Mouse (Mus musculus): ENCODE results near the gene Matn4. TPM values are rescaled to one million over a fixed set of nuclear protein-coding genes. Genes with fewer than 3 reads are reported as not detected.

Matn4 gene
- total RNA-seq (2021) = 1 to 10 TPM; 1.0 to 2.3 TPM
- long read RNA-seq, experiment 1, partial matches to known transcripts = 0 of 1 reads
- long read RNA-seq, experiment 1, other reads (novel, unspliced or antisense) = 0 of 1 reads
- long read RNA-seq, experiment 2 = 0 reads

DNA sequence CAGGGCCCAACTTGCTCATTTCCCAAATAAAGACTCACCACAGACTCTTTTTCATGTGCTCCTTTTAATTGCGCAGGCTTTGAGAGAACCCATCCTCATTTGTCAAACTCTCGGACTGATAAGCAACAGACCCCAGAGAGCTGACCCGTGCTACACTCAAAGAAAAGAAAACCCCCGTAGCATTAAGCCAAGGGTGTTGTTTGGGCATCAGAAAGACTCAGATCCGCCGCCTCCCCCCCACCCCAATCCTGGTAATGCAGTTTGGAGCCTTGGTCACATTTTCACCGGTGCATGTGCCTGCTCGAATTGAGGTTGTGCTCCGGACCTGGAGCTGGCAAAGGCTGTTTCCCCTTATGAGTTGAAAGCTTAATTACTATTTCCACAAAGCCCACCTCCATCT is at the start of gene Matn4:
Matn4 (minus strand) TSS at position 101 of the 400 bp plus-strand sequence.
- no peak for DNase-seq

DNA sequence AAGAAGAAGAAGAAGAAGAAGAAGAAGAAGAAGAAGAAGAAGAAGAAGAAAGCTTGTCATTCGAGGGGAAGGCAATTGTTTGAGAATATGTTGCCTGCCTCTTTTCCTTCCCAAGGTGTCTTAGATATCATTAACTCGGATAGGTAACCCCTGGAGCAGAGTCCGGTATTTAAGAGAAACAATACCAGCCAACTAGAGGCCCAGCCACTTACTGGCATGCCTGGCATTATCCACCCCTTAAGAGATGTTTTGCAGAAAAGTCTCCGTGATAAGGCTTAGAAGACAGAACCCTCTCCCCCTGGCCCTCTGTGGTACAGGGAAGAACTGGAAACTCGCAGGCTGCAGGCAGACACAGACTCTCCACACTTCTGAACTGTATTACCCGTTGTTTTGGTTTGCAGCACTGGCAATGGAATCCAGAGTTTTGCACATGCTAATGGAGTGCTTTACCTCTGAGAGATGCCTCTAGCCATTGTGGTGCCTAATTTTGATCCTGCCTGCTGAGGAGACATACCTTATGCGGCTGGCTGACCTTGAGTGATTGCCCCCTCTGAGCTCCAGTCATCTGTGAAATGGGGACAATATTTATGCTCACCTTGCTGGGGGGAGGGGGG is 49.0 kb upstream of the Matn4 start:
- no peak for DNase-seq

DNA sequence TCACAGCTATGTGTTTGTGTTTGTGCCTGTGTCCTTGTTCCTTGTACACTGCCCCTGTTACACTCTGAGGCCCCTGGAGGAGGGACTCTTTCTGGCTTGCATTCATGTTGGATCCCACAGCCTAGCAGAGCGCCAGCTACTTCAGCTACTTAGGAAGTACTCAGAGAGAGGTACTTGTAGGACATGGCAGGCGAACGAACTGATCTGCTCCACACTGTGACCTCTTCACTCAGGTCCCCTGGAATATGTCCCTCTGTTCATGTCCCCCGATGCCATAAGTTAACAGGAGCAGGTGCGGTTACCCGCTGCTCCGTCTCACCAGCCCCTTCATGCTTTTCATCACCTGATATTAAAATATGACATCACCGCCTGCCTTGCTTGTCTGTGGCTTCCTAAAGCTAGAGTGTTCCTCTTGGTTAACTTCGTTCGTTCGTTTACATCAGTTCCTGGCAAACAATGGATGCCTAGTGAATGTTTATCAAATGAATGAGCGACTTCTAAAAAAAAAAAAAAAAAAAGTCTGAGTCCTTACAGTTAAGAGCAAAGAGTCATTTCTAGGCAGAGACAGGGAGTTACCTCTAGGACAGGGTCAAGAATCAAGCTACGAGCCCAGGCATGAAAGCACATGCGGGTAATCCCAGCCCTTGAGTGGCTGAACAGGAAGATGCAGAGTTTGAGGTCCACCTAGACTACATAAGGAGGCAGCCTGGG is 48.2 kb upstream of the Matn4 start:
- DNase-seq = no peak

DNA sequence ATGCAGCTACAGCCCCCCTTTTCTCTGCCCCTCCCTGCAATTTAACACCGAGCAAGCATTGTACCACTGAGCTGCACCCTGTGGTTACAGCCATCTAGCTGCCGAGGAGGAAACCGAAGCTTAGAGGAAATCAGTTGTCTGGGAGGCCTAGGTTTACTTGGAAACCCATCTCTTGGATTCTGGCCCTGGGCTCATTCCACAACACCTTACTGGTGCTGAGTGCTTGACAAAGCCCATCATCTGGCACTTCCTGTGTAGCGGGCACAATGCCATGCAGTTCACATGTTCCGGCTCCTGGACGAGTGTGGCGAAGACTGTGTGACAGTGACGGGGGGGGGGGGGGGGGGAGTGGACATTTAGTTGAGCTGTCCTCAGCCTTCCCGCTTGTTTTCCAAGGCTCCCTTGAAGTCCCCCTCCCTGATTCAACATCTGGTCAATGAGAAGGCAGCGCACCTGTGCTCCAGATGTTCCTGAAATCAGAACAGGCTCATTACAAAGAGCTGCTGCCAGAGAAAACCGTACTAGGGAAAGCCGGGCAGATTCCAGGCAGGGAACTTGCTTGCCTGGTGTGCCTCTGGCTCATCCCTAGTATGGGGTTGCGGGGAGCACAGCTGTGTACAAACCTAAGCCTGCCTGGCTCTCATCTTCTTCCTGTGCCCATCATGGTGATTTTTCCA is 47.2 kb upstream of the Matn4 start:
- no peak for DNase-seq

DNA sequence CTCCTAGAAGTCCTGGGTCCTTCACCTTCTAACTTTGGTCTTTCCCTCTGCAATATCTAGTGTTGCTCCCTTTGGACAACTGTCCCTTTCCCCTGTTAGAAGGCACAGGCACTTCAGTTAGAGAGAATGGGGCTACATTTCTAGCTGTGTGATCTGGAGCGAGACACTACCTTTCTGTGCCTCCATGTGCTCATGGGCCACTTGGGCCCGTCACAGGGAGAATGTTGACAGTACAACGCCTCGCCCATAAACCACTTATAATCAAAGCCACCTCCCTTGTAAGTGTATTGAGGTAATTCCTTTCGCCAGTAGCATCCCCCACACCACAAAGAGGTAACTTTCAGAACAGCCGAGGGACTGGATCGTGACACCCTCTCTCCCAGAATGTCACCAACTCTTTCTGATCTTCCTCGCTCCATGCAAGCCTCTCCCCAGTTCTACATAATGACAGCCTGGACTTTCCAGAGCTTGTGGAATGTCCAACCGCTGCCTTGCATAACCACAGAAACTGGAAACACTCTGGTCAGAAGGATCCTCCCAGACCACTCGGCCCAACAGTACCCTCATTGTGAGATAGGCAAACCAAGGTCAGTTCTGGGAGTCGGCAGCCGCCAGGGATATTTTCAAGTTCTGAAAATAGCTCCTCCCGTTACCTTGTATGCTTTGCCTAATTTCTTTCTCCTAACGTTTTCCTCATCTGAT is 44.5 kb upstream of the Matn4 start:
- no peak for DNase-seq

DNA sequence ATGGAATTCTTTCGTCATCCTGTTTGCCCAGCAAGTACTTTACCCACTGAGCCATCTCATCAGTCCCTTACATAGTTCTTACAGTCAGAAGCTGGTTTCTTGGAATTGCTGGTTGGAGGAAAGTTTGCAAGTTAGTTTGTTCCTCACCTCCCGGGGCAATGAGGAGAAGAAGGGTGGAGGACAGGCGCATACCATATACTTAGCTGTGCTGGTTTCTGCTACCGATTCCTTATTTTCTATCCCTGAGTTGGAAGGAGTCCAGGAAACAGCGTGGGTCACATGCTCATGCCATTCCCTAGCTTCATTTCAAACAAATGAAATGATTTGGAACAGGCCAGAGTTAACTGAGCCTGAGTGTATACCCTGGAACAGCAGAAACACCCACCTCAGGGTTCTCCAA is 44.0 kb upstream of the Matn4 start:
- DNase-seq = no peak

DNA sequence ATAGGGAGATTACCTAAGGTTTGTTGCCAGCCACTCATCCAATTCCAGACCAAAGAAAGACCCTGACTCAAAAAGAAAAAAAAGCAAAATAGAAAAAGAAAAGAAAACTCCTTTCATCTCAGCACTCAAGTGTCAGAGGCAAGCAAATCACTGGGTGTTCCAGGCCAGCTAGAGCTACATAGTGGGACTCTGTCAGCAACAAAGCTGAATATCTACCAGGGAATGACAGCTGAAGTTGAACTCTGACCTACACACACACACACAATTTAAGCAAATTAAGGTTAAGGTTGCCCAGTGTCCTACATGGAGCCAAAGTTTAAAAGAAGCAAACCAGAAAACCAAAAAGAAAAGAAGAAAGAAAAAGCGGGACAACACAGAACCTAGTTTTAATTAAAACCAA is 43.2 kb upstream of the Matn4 start:
- no peak for DNase-seq

DNA sequence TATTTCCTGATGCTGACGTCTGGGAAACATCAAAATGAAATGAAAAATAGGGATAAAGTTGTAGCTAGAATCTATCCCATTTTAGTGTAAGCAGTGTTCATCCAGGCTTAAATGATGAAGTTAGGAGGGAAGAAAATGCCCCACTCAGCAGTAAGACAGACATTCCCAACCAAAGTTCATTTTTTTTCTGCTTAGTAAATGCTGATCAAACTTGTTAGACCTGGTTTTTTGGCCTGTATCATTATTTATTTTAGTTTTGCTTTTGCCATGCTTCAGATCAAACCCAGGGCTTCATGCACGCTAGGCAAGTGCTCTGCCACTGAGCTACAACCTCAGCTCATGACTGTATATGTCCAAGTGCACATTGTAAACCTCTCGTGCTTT is 41.1 kb upstream of the Matn4 start:
- no peak for DNase-seq

DNA sequence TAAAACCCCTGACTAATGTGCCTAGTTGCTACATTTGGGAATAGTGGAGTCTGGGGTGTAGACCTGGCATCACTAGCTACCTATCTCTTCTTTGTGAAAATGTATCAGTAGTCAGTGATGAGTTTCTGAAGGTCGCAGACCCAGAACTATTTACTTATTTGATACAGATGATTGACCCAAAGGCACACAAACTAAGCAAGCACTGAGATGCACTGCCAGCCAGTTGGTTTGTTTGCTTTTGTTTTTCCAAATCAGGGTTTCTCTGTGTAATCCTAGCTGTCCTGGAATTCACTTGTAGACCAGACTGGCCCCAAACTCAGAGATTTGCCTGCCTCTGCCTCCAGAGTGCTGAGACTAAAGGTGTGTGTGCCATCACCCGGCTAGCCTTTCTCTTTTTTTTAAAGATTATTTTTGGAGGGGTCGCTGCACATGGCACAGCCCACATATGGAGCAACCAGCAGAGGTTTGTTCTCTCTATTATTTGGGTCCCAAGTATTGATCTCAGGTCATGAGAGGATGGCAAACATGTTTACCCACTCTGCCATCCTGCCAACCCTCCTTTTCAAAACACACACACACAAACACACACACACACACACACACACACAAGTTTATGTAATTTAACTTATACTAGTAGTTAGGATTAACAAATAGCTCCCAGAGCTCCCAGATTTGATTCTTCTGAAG is 40.6 kb upstream of the Matn4 start:
- DNase-seq = no peak

DNA sequence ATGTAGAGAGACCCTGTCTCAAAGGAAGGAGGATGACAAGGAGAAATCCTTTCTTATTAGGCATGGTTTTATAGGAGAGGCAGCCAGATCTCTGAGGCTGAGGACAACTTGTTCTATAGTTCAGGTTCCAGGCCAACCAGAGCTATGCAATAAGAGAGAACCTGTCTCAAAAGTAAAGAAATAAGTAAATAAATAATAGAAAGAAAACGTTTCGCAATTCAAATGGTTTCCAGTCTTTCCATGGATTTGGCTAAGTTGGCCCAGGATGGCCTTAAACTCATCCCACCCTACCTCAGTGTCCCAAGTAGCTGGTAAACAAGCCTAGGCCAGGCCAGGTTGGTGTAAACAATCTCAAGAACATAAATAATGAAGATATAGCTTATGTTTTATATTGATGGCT is 39.7 kb upstream of the Matn4 start:
- no peak for DNase-seq

DNA sequence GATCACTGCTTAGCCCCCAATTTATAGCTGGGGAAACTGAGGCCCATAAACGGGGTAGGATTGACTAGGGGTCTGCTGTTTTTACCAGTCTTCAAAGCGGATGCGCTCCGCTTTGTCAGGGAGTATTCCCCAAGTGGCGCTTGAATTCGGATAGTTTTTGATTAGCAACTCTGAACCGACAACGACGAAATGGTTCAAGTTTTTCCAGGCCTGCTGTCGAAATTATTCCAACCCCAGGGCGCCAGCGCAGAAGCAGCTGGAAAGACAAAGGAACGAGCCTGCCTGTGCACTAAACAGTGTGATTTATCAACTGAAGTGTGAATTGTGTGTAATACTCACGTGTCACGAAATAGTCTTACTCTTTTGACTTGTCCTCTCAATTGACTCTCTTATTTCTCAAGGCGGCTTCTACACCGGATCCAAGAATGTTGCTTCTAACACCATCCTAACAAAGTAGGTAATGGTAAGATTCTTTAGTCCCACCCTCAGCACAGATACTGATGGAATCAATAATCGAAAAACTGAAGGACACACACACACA is 38.6 kb upstream of the Matn4 start, which contains the start of gene Sdc4:
Sdc4 (minus strand) TSS at position 428 of the 541 bp plus-strand sequence.
- no peak for DNase-seq

DNA sequence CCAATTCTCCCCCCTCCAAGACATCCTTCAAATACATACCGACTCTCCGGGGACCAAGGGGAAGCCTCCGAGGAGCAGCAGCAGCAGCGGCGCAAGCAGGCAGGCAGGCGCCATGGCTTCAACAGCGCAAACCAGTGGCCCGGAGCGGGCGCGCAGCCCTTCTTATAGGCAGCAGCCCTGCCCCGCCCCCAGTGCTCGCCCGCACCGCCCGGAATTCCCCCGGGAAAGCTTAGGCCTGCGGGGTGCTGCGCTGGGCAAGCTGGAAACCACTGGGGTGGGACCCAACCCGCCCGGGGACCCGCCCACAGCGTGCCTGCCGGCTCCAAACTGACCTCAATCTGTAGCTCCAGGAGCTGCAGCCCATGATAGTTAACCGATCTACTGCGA is 38.1 kb upstream of the Matn4 start:
- DNase-seq = peak; percentile 86

DNA sequence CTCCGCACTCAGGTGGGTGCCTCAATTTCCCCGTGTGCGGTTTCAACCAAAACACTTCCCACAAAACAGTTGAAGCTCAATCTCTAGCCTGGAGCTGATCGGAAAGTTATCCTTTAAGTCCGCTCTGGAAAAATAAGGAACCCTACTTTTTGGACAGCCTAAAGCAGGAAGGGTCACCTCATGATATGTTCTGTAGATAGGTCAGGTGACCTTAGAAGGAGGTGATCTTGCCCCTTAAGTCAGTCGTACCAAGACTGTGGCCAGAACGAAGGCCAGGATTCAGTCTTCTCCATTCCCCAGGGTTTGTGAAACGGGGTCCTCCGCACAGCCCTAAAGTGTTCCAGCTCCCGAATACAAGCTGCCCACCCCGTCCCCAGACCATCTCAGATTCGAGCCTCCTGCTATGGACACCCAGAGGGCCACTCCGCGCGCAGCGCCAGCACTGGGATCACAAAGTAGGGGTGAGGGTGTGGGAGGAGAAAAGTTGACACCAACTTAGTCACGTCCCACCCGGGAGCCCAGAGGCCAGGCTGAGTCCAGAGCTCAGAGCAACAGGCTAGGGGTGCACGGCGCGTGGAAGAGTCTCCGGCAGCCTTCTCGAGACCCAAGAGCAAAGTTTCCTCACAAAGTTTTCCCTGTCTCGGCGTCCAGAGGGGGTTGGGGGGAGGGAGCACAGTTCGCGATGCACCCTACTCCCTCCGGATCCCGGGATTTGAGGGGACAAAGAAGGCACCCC is 37.5 kb upstream of the Matn4 start:
- peak; percentile 48 for DNase-seq

DNA sequence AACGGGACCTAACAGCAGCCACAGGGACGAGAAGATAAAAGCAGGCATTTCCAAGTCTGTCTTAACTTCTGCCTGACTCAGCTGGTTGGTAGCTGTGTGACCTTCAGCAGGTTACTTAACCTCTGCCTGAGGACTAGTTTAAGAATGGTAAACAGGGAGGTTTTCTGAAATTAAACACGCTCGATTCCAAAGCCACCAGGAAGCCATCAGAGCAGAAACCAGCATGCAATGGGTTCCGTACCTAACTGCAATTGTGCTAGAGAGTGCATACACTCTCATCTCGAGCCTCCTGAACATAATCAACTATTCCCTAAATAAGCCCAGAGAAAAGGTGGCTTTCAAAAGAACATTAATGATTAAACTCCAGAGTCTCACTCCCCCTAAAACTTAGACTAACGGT is 36.8 kb upstream of the Matn4 start:
- no peak for DNase-seq

DNA sequence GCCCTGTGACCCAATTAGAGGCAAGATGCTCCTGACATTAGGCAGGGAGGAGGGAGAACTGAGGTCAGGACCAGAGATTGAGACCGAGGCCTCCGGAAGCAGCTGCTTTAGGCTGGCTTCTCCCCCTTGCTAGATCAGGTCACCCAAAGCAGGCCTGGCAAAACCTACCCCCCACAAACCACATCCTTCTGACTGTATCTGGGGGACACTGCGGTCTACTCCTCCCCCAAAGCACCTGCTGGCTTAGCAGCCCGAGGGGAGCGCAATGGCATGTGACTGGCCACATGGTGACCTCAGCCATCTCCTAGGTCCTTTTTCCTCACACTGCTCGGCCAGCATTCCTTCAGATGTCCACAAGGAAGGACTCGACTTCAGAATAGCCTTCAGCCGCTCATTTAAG is 36.2 kb upstream of the Matn4 start:
- no peak for DNase-seq

DNA sequence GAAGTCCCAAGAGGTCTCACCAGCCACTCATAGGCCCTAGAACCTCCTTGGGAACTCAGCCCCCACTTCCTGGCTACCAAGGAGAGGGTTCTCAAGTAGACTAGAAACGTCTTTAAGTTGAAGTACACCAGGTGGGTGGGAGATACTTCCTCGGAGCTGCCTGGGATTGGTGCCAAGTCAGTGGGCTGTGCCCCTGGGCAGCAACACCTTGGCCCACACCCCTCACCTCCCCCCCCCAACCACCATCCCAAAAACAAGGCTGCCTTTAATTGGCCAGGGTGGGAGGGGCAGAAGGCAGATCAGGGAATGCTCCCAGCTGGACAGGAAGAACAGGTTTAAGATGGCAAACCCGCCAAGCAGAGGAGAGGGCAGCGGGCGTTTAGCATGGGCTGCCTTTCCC is 35.4 kb upstream of the Matn4 start:
- DNase-seq = no peak

DNA sequence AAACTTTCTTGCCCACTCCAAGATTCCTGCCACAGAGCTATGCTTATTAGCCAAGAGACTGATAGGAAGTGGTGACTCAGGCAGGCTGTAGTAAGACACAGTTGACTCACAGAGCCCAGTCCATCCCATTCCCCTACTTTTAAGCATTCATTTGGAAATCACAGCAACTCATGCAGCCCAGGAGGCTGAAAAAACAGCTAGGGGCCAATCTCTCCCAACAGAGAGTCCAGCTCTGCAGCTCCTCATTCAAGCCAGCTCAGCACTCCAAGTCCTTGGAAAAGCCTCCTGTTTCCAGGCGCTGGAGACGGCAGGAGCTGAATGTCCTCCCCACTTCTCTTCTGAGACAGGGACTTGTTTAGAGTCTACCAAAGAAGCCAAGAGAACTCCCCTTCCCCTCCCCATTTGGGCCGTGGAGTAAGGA is 34.1 kb upstream of the Matn4 start:
- peak; percentile 43 for DNase-seq

DNA sequence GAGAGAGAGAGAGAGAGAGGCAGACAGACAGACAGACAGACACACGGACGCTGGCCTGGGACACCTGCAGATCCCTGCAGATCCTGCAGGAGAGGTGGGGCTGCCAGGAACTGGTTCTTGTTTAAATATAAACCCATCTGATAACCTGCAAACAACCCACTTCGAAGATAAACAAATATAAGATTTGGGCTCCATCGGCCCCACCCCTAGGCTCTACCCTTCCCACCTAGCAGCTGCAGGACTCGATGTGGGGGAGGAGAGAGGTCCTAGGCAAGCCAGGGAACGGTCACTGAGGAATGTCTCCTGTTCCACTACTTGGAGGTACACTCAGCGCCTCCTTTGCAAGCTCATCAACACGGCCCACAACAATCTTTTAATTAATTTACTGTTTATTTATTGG is 33.3 kb upstream of the Matn4 start:
- DNase-seq = no peak

DNA sequence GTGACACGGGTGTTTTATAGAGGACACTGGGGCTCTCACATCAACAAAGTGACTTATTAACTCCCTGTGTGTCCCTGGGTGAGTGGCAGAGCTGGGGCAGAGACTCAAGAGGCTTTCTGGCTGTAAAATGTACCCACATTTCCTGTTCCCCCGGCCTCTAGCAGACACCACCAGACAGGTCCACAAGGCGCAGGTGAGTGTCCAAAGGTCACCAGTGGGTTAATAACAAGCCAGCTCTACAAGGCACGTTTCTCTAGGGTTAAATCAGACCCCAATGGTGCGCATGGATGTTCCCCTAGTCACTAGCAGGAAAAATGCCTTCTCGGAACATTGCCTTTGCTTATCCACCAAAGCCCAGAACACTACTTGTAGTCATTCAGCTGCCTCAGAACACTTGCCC is 32.8 kb upstream of the Matn4 start:
- no peak for DNase-seq

DNA sequence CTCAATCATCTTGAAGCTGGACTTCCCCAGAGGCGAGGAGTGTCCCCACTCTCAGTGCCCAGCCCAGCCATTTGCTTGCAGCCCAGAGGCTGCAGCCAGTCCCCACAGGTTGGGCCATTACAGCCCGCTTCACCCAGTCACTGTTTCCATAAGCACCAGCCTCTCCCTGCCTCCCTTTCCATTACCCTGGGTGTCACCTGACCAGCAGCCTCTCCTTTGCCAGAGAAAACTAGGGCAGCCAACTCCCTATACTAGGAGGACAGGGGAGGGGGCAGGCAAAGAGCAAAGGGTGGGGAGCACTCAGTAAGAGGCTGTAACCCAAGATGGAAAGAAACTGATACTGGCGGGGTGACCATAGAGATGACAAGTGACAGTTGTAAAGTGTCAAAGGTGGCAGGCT is 32.0 kb upstream of the Matn4 start:
- peak; percentile 69 for DNase-seq
